Mouse (Mus musculus) lung, embryonic 15.5 days (tissue): ENCODE results near the gene Cmtm2b. TPM values are rescaled to one million over a fixed set of nuclear protein-coding genes. Genes with fewer than 3 reads are reported as not detected.
"Not testable (repeated sequence)": the region's sequence is repeated elsewhere in the genome, so short reads cannot be mapped to it uniquely, and the experiment has no call there.

ENCODE experiments used
- ATAC-seq: fragments of 200-750 bp; cut with Nextera tagmentation; 2 replicates; pipeline ENCODE4 v1.8.0; 2017; ENCODE audit warnings: moderate number of reproducible peaks, borderline replicate concordance; ENCODE audit not compliant: low FRiP score, low TSS enrichment; ENCODE audit errors: extremely low read depth
- H3K27ac ChIP-seq: fragments of 300-500 bp; sonication (generic); 2 replicates; pipeline ENCODE4 v1.5.1; 2015; ENCODE audit warnings: moderate library complexity, mild to moderate bottlenecking, inconsistent platforms
- H3K27me3 ChIP-seq: fragments of 300-500 bp; sonication (generic); 2 replicates; pipeline ENCODE4 v1.6.1; 2015; ENCODE audit warnings: inconsistent platforms
- H3K36me3 ChIP-seq: fragments of 300-500 bp; sonication (generic); 2 replicates; pipeline ENCODE4 v1.6.1; 2015; ENCODE audit warnings: inconsistent platforms
- H3K4me1 ChIP-seq: fragments of 300-500 bp; sonication (generic); 2 replicates; pipeline ENCODE4 v1.6.1; 2015; ENCODE audit warnings: inconsistent platforms
- H3K4me2 ChIP-seq: fragments of 300-500 bp; sonication (generic); 2 replicates; pipeline ENCODE4 v1.6.1; 2015; ENCODE audit warnings: inconsistent platforms, mild to moderate bottlenecking, moderate library complexity
- H3K4me3 ChIP-seq: fragments of 300-500 bp; sonication (generic); 2 replicates; pipeline ENCODE4 v1.5.1; 2015; ENCODE audit warnings: mild to moderate bottlenecking, inconsistent platforms
- H3K9ac ChIP-seq: fragments of 300-500 bp; sonication (generic); 2 replicates; pipeline ENCODE4 v1.6.1; 2015; ENCODE audit warnings: inconsistent platforms
- H3K9me3 ChIP-seq: fragments of 300-500 bp; sonication (generic); 2 replicates; pipeline ENCODE4 v1.6.1; 2016; ENCODE audit warnings: inconsistent platforms
- WGBS: fragments of 180-500 bp; shearing (Covaris S2); methylation state at CpG from one replicate; pipeline ENCODE4 v1.1.7; 2015; 5-methylcytosine and 5-hydroxymethylcytosine counted together
- polyA plus RNA-seq: library from polyadenylated mRNA; unstranded; fragments of >200 nt; fragmentation: Nextera tagmentation; extraction: Ambion mirVana; gene quantifications from 2 replicates; pipeline ENCODE4 v1.2.1, GENCODE M21; 2015

Cmtm2b gene
- polyA plus RNA-seq: not detected in 2 replicates

DNA sequence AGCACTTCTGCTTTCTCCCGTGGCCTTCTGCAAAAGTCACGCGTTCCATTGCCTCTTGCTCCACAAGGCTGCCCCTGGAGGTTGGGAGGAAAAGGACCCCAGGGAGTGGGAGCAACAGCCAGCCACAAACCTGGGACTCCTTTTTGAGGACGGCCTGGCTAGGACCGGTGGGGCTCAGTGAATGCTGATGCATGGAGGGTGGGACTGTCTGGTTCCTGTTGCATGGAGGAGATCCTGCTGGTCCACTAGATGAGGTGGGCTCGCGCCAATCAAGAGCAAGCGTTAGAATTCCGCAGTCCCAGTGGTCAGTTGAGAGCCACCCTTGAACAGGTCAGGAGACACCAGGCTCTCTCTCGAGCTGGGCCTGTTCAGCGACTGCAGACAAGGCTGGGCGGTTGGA, at the start of gene Cmtm2b:
Gene Cmtm2b (plus strand): TSS at position 301 of the 400 bp plus-strand sequence.
- WGBS: 85% methylated on average over 12 of the region's 12 CpGs
- H3K9ac ChIP-seq, H3K36me3 ChIP-seq, ATAC-seq, H3K9me3 ChIP-seq, H3K4me3 ChIP-seq, H3K4me1 ChIP-seq, H3K27ac ChIP-seq, H3K4me2 ChIP-seq, H3K27me3 ChIP-seq: not testable (repeated sequence)

DNA sequence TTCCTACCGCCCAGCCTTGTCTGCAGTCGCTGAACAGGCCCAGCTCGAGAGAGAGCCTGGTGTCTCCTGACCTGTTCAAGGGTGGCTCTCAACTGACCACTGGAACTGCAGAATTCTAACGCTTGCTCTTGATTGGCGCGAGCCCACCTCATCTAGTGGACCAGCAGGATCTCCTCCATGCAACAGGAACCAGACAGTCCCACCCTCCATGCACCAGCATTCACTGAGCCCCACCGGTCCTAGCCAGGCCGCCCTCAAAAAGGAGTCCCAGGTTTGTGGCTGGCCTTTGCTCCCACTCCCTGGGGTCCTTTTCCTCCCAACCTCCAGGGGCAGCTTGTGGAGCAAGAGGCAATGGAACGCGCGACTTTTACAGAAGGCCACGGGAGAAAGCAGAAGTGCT, 28.9 kb upstream of the Cmtm2b start, which contains the start of gene Cmtm2a:
Gene Cmtm2a (minus strand): TSS at position 101 of the 400 bp plus-strand sequence.
- H3K4me1 ChIP-seq, H3K4me2 ChIP-seq, H3K36me3 ChIP-seq, H3K27me3 ChIP-seq, ATAC-seq, H3K9me3 ChIP-seq, H3K4me3 ChIP-seq, H3K27ac ChIP-seq, H3K9ac ChIP-seq: not testable (repeated sequence)
- 82% methylated on average over 12 of the region's 12 CpGs for WGBS

DNA sequence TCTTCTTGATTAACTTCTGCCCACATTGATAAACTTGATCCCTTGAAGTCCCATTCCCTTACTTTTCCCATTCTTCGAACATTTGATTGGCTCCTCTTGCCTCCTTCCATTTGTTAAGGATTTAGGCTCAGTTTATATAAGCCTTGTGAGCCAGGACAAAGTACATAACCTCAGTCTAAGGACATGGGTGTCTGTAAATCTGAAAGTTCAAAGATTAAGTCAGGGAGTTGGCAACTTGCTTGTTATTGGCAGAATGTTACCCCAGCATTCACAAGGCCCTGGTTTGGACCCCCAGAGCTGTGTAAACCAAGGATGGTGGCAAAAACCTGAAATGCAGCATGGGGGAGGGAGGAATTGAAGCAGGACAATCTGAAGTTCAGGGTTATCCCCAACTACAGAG, 27.6 kb upstream of the Cmtm2b start:
- Histone ChIP-seq H3K4me3 (no peak overlapping the region), H3K4me2 (no peak overlapping the region), H3K4me1 (no peaks in the 10 kb centered on the region), H3K27me3 (no peaks in the 10 kb centered on the region), H3K27ac (no peak overlapping the region), H3K9ac (no peak overlapping the region), H3K9me3 (no peaks in the 10 kb centered on the region), H3K36me3 (no peaks in the 10 kb centered on the region)
- 79% methylated on average over 1 of the region's 1 CpGs for WGBS
- ATAC-seq: no peak

DNA sequence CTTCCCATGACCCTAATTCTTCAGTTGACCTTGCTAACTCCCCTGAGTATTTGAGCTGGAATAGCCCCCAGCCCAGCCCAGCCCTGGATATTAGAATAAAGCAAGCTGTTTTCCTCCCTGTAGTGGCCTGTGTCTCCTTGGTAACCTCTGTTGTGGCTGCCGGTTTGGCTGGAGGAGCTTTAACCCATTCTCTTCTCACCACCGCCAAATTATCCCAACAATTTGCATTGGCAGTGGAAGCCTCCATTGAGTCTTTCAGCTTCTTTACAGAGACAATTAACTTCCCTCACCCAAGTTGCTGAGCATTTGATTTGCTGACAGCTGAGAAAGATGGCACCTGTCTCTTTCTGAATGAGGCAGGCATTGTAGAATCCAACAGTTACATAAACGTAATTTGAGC, 20.5 kb upstream of the Cmtm2b start:
- not testable (repeated sequence) for H3K4me3 ChIP-seq, H3K36me3 ChIP-seq, H3K9me3 ChIP-seq, H3K27me3 ChIP-seq, ATAC-seq, H3K9ac ChIP-seq, H3K4me1 ChIP-seq, H3K4me2 ChIP-seq, H3K27ac ChIP-seq
- WGBS: 13% methylated on average over 3 of the region's 3 CpGs

DNA sequence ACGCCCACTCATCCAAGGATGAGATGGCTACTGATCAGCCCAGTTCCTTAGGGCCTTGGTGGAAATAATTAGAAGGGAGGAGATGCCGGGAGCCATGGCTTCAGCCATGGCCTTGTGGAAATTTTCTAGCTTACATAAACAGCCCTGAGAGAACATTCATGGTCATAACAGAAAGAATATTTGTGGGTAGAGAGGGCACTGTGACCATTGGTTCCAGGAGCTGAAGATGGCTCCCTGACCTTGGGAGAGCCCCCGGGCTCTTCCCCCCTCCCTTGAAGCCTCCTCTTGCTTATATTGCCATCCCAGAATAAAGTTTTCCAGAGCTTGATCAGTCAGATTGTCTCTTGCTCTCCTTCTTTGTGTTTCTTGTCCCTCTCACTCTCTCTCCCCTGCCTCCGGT, 19.5 kb upstream of the Cmtm2b start:
- 88% methylated on average over 4 of the region's 4 CpGs for WGBS
- H3K36me3 ChIP-seq, H3K4me3 ChIP-seq, H3K27ac ChIP-seq, ATAC-seq, H3K4me2 ChIP-seq, H3K27me3 ChIP-seq, H3K4me1 ChIP-seq, H3K9ac ChIP-seq, H3K9me3 ChIP-seq: not testable (repeated sequence)

DNA sequence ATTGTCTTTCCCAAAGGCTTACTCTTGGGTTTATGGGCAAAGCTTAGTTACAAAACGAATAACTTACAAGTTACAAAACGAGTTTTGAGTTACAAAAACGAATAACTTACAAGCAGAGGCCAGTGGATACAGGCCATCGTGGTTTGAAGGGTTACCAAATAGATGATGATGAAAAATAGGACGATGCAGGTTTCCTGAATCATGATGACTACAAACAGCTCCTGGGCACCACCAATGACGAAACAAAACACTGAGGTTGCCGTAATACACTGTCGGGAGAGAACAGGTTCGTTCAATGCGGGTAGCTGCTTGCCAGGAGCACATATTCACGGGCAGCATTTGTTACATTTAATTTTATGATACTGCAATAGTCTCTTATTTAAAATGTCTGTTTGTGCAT, 17.1 kb upstream of the Cmtm2b start:
- H3K9ac ChIP-seq: no peak overlapping the region
- 82% methylated on average over 11 of the region's 11 CpGs for WGBS
- ATAC-seq: no peak

DNA sequence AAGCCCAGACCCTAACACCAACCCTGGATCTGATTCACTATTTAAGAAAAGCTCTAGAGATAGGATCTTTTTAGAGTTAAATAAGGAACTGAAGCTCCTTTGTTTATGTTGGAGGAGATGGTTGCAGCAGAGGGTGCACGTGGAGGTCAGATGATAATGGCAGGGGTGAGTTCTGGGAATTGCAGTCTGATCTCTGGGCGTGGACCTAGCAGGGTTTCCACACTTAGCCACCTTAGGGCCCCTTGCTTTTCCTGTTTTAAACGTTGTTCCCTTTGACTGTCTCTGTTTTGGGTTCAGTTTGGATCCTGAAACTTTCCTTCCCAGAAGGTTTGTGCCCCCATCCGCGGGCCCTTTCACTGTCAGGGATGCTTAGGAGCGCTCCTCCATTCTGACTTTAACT, 13.7 kb upstream of the Cmtm2b start:
- not testable (repeated sequence) for H3K9me3 ChIP-seq, H3K36me3 ChIP-seq, ATAC-seq, H3K27me3 ChIP-seq, H3K4me3 ChIP-seq, H3K4me1 ChIP-seq, H3K4me2 ChIP-seq, H3K9ac ChIP-seq, H3K27ac ChIP-seq
- WGBS: 39% methylated on average over 6 of the region's 6 CpGs

More for the DNA sequence above, 17.1 kb upstream of the Cmtm2b start:
- H3K27ac ChIP-seq: no peak overlapping the region
- no peak overlapping the region for H3K4me2 ChIP-seq
- no peaks in the 10 kb centered on the region for H3K27me3 ChIP-seq
- no peaks in the 10 kb centered on the region for H3K9me3 ChIP-seq
- H3K36me3 ChIP-seq: no peaks in the 10 kb centered on the region
- no peak overlapping the region for H3K4me3 ChIP-seq
- no peaks in the 10 kb centered on the region for H3K4me1 ChIP-seq

DNA sequence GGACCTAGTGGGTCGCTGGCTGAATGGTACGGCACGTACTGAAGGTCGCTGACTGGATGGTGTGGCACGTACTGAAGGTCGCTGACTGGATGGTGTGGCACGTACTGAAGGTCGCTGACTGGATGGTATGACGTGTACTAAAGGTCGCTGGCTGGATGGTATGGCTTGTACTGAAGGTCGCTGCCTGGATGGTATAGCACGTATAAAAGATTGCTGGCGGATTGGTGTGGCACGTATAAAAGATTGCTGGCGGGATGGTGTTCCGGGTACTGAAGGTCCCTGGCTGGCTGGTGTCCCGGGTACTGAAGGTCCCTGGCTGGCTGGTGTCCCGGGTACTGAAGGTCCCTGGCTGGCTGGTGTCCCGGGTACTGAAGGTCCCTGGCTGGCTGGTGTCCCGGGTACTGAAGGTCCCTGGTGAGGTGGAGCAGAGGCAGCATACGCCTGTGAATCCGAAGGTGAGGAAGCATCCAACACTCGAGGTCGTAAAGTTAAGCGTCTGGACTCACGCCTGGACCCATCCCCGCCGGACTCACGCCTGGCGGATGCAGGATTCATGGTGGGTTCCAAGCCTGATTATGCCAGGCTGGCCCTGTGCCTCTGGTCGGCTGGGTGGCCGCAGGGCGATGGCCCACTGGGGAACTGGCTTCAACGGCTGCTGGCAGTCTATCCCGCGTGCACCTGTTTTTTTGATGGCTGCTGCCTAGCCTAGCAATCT, 12.4 kb upstream of the Cmtm2b start, which contains the start of the genes Gm45711 and Cmtm1:
Gene Gm45711 (minus strand): TSS at position 641 of the 715 bp plus-strand sequence.
Gene Cmtm1 (minus strand): TSS at position 705 of the 715 bp plus-strand sequence.
- not testable (repeated sequence) for H3K4me2 ChIP-seq, H3K9me3 ChIP-seq, H3K36me3 ChIP-seq, H3K9ac ChIP-seq, ATAC-seq, H3K4me3 ChIP-seq, H3K27ac ChIP-seq, H3K27me3 ChIP-seq, H3K4me1 ChIP-seq
- WGBS: 84% methylated on average over 36 of the region's 36 CpGs

DNA sequence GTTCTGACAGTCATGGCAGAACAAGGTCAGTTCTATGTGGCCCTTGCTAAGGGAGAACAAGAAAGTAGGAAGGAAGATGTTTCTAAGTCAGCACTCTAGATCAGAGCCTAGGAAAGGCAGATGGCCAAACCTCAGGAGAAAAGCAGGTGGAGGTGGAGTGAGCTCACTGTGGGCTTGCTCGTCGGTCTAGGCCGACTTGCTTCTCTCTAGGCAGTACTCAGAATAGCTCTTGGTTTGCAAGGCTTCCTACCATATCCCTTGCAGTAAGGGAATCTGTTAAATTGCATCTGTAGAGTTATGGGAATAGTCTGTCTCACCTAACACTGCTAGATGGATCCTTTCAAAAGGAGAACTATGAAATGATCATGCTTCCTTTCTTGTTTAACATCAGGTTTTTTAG, 10.0 kb upstream of the Cmtm2b start:
- not testable (repeated sequence) for H3K4me2 ChIP-seq, H3K4me3 ChIP-seq, ATAC-seq, H3K9me3 ChIP-seq, H3K27me3 ChIP-seq, H3K4me1 ChIP-seq, H3K9ac ChIP-seq, H3K36me3 ChIP-seq, H3K27ac ChIP-seq
- 90% methylated on average over 3 of the region's 3 CpGs for WGBS

DNA sequence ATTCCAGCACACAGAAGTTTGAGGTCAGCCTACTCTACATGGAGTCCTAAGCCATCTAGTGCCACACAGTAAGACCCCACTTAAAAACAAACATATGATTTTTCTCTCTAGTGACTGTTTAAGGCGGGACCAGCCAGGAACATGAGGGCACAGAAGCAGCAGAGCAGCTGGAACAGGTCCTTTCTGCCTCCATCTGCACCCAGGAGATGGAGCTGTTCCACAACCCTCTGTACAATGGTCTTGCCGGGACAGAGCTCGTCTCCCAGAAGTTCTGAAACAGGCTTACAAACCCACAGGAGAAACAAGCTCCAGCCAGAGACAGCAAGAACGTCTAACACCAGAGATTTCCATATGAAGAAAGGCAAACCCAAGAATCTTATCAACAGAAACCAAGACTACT, 8.7 kb upstream of the Cmtm2b start:
- 65% methylated on average over 4 of the region's 4 CpGs for WGBS
- no peak overlapping the region for H3K4me3 ChIP-seq
- no peak overlapping the region for H3K9ac ChIP-seq
- no peaks in the 10 kb centered on the region for H3K4me1 ChIP-seq
- H3K4me2 ChIP-seq: no peak overlapping the region
- H3K36me3 ChIP-seq: no peaks in the 10 kb centered on the region
- ATAC-seq: no peak
- no peak overlapping the region for H3K27ac ChIP-seq
- H3K27me3 ChIP-seq: no peaks in the 10 kb centered on the region
- no peaks in the 10 kb centered on the region for H3K9me3 ChIP-seq

DNA sequence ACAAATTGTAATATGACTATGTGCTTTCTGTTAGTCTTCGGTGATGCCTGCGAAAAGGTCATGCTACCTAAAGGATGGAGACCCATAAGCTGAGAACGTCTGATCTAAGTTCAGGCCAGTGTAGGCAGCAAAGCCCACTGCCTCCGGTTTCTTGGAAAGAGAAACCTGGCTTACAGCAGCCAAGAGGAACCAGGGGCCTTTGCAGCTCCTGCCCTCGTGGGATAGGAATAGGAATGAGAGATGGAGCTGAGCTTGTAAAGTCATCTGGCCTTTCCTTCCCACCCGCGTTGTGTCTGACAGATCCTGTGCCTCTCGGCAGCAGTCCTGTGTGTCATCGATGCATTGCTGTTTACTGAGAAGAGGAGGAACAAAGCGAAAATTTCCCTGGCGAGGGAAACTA, 763 bp upstream of the Cmtm2b start, which contains the start of gene Gm11020:
Gene Gm11020 (plus strand): TSS at position 301 of the 400 bp plus-strand sequence.
- H3K36me3 ChIP-seq, H3K9ac ChIP-seq, H3K27ac ChIP-seq, H3K9me3 ChIP-seq, H3K27me3 ChIP-seq, ATAC-seq, H3K4me1 ChIP-seq, H3K4me2 ChIP-seq, H3K4me3 ChIP-seq: not testable (repeated sequence)
- 77% methylated on average over 11 of the region's 11 CpGs for WGBS

DNA sequence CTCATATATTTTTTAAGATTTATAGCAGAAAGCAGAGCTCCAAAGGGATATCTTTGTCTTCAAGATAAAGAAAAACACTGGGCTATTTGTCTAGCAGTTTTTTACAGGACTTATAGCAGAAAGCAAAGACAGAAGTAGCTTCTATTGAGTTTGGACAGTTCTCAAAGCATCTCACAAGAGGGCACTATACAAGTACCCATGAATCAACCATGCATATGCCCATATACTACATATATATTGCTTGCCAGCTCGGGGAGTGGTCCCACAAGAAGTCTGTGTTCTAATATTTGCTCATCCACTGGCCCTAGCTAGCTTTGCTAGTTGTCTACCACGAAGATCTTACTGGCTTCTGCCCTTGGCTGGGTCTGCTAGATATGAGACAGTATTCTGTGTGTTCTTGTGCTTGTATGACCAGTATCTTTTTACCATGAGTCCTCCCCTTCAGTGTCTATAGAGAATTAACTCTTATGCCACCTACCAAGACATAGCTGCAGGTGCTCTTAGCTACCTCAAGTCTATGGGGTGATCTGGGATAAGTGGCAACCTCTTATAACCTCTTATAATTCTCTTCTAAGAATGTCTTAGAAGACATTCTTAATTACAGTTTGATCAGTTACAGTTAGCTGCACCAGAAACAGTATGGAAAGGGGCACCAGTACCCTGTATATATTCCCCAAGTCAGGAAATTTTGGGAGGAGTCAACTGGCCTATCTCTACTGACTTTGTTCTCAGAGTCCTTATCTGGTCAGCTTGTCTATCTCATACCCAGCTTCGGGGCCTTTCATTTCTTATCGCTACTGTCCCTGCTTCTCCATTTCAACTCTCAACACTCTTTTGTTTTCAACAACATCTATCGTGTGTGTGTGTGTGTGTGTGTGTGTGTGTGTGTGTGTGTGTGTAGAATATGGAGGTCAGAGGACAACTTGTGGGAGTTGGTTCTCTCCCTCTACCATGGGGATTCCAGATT, 10.9 kb downstream of the Cmtm2b start:
- Histone ChIP-seq H3K27ac (no peak overlapping the region), H3K9ac (no peak overlapping the region), H3K36me3 (no peaks in the 10 kb centered on the region), H3K9me3 (no peaks in the 10 kb centered on the region), H3K4me2 (no peak overlapping the region), H3K27me3 (no peaks in the 10 kb centered on the region), H3K4me1 (no peaks in the 10 kb centered on the region), H3K4me3 (no peak overlapping the region)
- ATAC-seq: no peak
- WGBS: 74% methylated on average over 5 of the region's 5 CpGs
